ENCODE assay signal across 18 mouse cellular contexts in the genomic region with DNA sequence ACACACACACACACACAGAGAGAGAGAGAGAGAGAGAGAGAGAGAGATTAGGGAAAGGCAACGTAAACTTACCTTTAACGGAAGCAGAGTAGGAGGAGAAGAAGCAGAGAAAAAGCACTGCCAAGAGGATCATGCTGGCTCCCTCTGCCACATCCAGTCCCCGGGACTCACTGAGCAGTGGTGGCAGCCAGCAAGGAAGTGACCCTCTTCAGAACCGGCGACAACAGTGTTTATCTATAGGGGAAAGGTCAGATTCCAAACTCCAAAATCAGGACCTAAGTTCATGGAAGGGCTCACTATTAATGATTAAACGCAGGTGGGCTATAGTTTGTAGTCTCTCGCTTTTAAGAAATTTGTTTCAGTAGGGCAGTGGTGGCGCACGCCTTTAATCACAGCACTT. TPM values are rescaled to one million over a fixed set of nuclear protein-coding genes. Genes with fewer than 3 reads are reported as not detected.
DNase-seq lines count a peak whose midpoint lies in the region; ATAC-seq lines count a peak whose summit lies in the region.
"Had no signal": no experiment of that assay in that cellular context is flagged by ENCODE, and none has a peak within 500 bp of the region (broad histone marks: within the 10 kb centered on the region; RNA-seq: fewer than 3 reads in every experiment).

No protein-coding gene starts in this region.

- no peak for ATAC-seq in heart, embryonic 13.5 days (ENCODE audit: extremely low read depth, insufficient number of reproducible peaks, low FRiP score, low TSS enrichment)
- no peak for ATAC-seq in midbrain, embryonic 16.5 days
- ATAC-seq in liver, embryonic 15.5 days (ENCODE audit: insufficient read depth) = peak; percentile 76
- ATAC-seq: forebrain, embryonic 13.5 days; hindbrain, embryonic 16.5 days had no signal

- H3K27me3 ChIP-seq in heart, embryonic 13.5 days (replicated peaks) = no peaks in the 10 kb centered on the region
- no peaks in the 10 kb centered on the region for H3K27me3 ChIP-seq in midbrain, embryonic 10.5 days (ENCODE audit: low read depth, poor library complexity, severe bottlenecking)
- H3K27me3 ChIP-seq in midbrain, embryonic 16.5 days (ENCODE audit: control insufficient read depth, insufficient read depth, low read depth, low read length) = no peaks in the 10 kb centered on the region
- no peaks in the 10 kb centered on the region for H3K27me3 ChIP-seq in liver, embryonic 15.5 days
- H3K27me3 ChIP-seq: embryonic facial prominence, embryonic 15.5 days; forebrain, embryonic 13.5 days; neural tube, embryonic 12.5 days had no signal

- no peak overlapping the region; the same call in 1 of the 2 replicates for H3K27ac ChIP-seq in heart, embryonic 13.5 days (replicated peaks)
- peak overlapping the region; percentile 61; the same call in 1 of the 2 replicates for H3K27ac ChIP-seq in midbrain, embryonic 10.5 days (replicated peaks)
- no peak overlapping the region for H3K27ac ChIP-seq in midbrain, embryonic 16.5 days (ENCODE audit: low read length)
- H3K27ac ChIP-seq in liver, embryonic 15.5 days (replicated peaks) = peak overlapping the region; percentile 51; the same call in 1 of the 2 replicates
- H3K27ac ChIP-seq: embryonic facial prominence, embryonic 15.5 days; forebrain, embryonic 13.5 days; neural tube, embryonic 12.5 days had no signal

- no peak for DNase-seq in heart, postnatal 4 days
- no peak for DNase-seq in midbrain, embryonic 10.5 days (ENCODE audit: low spot score)
- no peak for DNase-seq in cerebellum, postnatal 4 days (ENCODE audit: low spot score in 2 of 2)
- DNase-seq in adrenal gland, adult 2 months = no peak
- no peak for DNase-seq in adrenal gland, postnatal 25 days
- DNase-seq: cerebellum, adult 9-10 months; embryo, embryonic 11 days; gastrocnemius, postnatal 36 days; layer of hippocampus, postnatal 36 days; lung, adult 18-20 months; right cerebral cortex, postnatal 14 days had no signal

- H3K4me1 ChIP-seq in heart, embryonic 13.5 days = 0 out of 2 replicates have a peak, but pooled peaks cover 17% of the 10 kb centered on the region
- H3K4me1 ChIP-seq in midbrain, embryonic 10.5 days = peaks cover 21% of the 10 kb centered on the region
- no peaks in the 10 kb centered on the region for H3K4me1 ChIP-seq in midbrain, embryonic 16.5 days (ENCODE audit: control insufficient read depth, insufficient read depth, low read length)
- H3K4me1 ChIP-seq in liver, embryonic 15.5 days (replicated peaks) = peaks cover 11% of the 10 kb centered on the region; the same call in 1 of the 2 replicates
- H3K4me1 ChIP-seq: embryonic facial prominence, embryonic 15.5 days had no signal

- H3K36me3 ChIP-seq in heart, embryonic 13.5 days = no peaks in the 10 kb centered on the region
- no peaks in the 10 kb centered on the region for H3K36me3 ChIP-seq in midbrain, embryonic 10.5 days
- H3K36me3 ChIP-seq in midbrain, embryonic 16.5 days (ENCODE audit: control insufficient read depth, insufficient read depth, low read length) = no peaks in the 10 kb centered on the region
- no peaks in the 10 kb centered on the region for H3K36me3 ChIP-seq in liver, embryonic 15.5 days (replicated peaks)
- H3K36me3 ChIP-seq: embryonic facial prominence, embryonic 15.5 days; neural tube, embryonic 12.5 days had no signal

- no peaks in the 10 kb centered on the region for H3K9me3 ChIP-seq in heart, embryonic 13.5 days
- no peaks in the 10 kb centered on the region for H3K9me3 ChIP-seq in midbrain, embryonic 10.5 days (replicated peaks)
- no peaks in the 10 kb centered on the region for H3K9me3 ChIP-seq in midbrain, embryonic 16.5 days (replicated peaks; ENCODE audit: control insufficient read depth, low read length, poor library complexity, severe bottlenecking)
- H3K9me3 ChIP-seq in liver, embryonic 15.5 days (replicated peaks) = no peaks in the 10 kb centered on the region
- H3K9me3 ChIP-seq: embryonic facial prominence, embryonic 15.5 days; forebrain, embryonic 13.5 days; neural tube, embryonic 12.5 days had no signal

- 48% methylated on average over 9 of the region's 9 CpGs for WGBS in heart, embryonic 13.5 days
- WGBS in midbrain, embryonic 10.5 days = 56% methylated on average over 9 of the region's 9 CpGs
- WGBS in midbrain, embryonic 16.5 days = 56% methylated on average over 9 of the region's 9 CpGs
- 61% methylated on average over 9 of the region's 9 CpGs for WGBS in liver, embryonic 15.5 days (ENCODE audit: insufficient replicate concordance)

- H3K4me2 ChIP-seq in heart, embryonic 13.5 days = no peak overlapping the region
- H3K4me2 ChIP-seq in midbrain, embryonic 16.5 days (ENCODE audit: low read length) = no peak overlapping the region
- H3K4me2 ChIP-seq in liver, embryonic 15.5 days = no peak overlapping the region
- H3K4me2 ChIP-seq: embryonic facial prominence, embryonic 15.5 days; forebrain, embryonic 13.5 days; neural tube, embryonic 12.5 days had no signal

- no peak overlapping the region for H3K4me3 ChIP-seq in heart, embryonic 13.5 days
- H3K4me3 ChIP-seq in midbrain, embryonic 10.5 days = no peak overlapping the region
- H3K4me3 ChIP-seq in midbrain, embryonic 16.5 days (ENCODE audit: low read depth, low read length) = no peak overlapping the region
- peak overlapping the region; percentile 44 for H3K4me3 ChIP-seq in liver, embryonic 15.5 days (replicated peaks)
- H3K4me3 ChIP-seq: embryonic facial prominence, embryonic 15.5 days; forebrain, embryonic 13.5 days; neural tube, embryonic 12.5 days had no signal

- H3K9ac ChIP-seq in heart, embryonic 13.5 days = 0 out of 2 replicates have a peak overlapping the region, but pooled peaks have one; percentile 2
- no peak overlapping the region for H3K9ac ChIP-seq in midbrain, embryonic 16.5 days (ENCODE audit: low read depth, low read length)
- H3K9ac ChIP-seq in liver, embryonic 15.5 days = no peak overlapping the region
- H3K9ac ChIP-seq: embryonic facial prominence, embryonic 15.5 days; forebrain, embryonic 13.5 days; neural tube, embryonic 12.5 days had no signal

RNA-seq across cellular contexts. Expression of gene Trmt10a, which starts 12.1 kb away (rescaled TPM):
- 8.5 and 10.1 TPM in 2 replicates for polyA plus RNA-seq in heart, embryonic 13.5 days (2015; fragmentation: Nextera tagmentation; extraction: Ambion mirVana)
- total RNA-seq in heart, postnatal 4 days (2021) = 1 to 10 TPM; 4.4 to 6.1 TPM
- polyA plus RNA-seq in midbrain, embryonic 10.5 days (2016; fragmentation: Nextera tagmentation; extraction: Ambion mirVana) = 17.8 and 19.5 TPM in 2 replicates
- 6.9 and 7.9 TPM in 2 replicates for polyA plus RNA-seq in midbrain, embryonic 16.5 days (2015; fragmentation: Nextera tagmentation; extraction: Ambion mirVana)
- 2.7 and 4.8 TPM in 2 replicates for polyA plus RNA-seq in liver, embryonic 15.5 days (2015; fragmentation: Nextera tagmentation; extraction: Ambion mirVana)
- total RNA-seq in adrenal gland, adult 2 months (2021) = 10 to 100 TPM in 1 of 2 experiments, 1 to 10 TPM in 1; 9.8 to 11.0 TPM
- 0.69 and 1.4 TPM in 2 replicates for polyA plus RNA-seq in adrenal gland, adult 2 months (2012; rRNA removed)
- total RNA-seq in adrenal gland, postnatal 25 days (2021) = 10.1 and 11.8 TPM in 2 replicates

RNA-seq across cellular contexts. Expression of gene Mttp, which starts 13.6 kb away (rescaled TPM):
- 6.6 and 7.6 TPM in 2 replicates for polyA plus RNA-seq in heart, embryonic 13.5 days (2015; fragmentation: Nextera tagmentation; extraction: Ambion mirVana)
- total RNA-seq in heart, postnatal 4 days (2021) = 1 to 10 TPM; 8.9 to 9.9 TPM
- 11.3 and 12.5 TPM in 2 replicates for polyA plus RNA-seq in midbrain, embryonic 10.5 days (2016; fragmentation: Nextera tagmentation; extraction: Ambion mirVana)
- polyA plus RNA-seq in midbrain, embryonic 16.5 days (2015; fragmentation: Nextera tagmentation; extraction: Ambion mirVana) = 10.2 and 10.3 TPM in 2 replicates
- polyA plus RNA-seq in liver, embryonic 15.5 days (2015; fragmentation: Nextera tagmentation; extraction: Ambion mirVana) = 35.6 and 38.2 TPM in 2 replicates
- total RNA-seq in adrenal gland, adult 2 months (2021) = 10 to 100 TPM in 1 of 2 experiments, 1 to 10 TPM in 1; 5.5 to 12.6 TPM
- 0.51 and 0.68 TPM in 2 replicates for polyA plus RNA-seq in adrenal gland, adult 2 months (2012; rRNA removed)
- total RNA-seq in adrenal gland, postnatal 25 days (2021) = 13.7 and 14.4 TPM in 2 replicates

Comparison
In these comparisons a context has a peak if more than half of its experiments do, and no peak if none do; other contexts are left out.
1. H3K27ac ChIP-seq: peak in midbrain, embryonic 10.5 days (single experiment) and liver, embryonic 15.5 days (single experiment); none in heart, embryonic 13.5 days (single experiment) and midbrain, embryonic 16.5 days (single experiment).